Mouse (Mus musculus) stomach, embryonic 16.5 days (tissue): Measurements from ENCODE around the gene Gria2. TPM values are rescaled to one million over a fixed set of nuclear protein-coding genes. Genes with fewer than 3 reads are reported as not detected.

Experiments used
- ATAC-seq: fragments of 200-750 bp; cut with Nextera tagmentation; 2 replicates; pipeline ENCODE4 v1.8.0; 2017; ENCODE audit warnings: moderate number of reproducible peaks, moderate TSS enrichment; ENCODE audit not compliant: insufficient read depth, low FRiP score
- H3K27ac ChIP-seq: fragments of 300-500 bp; sonication (generic); 2 replicates; pipeline ENCODE4 v1.5.1; 2014; ENCODE audit warnings: low read length
- H3K27me3 ChIP-seq: fragments of 300-500 bp; sonication (generic); 2 replicates; pipeline ENCODE4 v1.6.1; 2014; ENCODE audit warnings: low read length, control low read depth, mixed read lengths; ENCODE audit not compliant: control insufficient read depth, insufficient read depth
- H3K36me3 ChIP-seq: fragments of 300-500 bp; sonication (generic); 2 replicates; pipeline ENCODE4 v1.6.1; 2014; ENCODE audit warnings: low read length; ENCODE audit not compliant: control insufficient read depth, insufficient read depth
- H3K4me1 ChIP-seq: fragments of 300-500 bp; sonication (generic); 2 replicates; pipeline ENCODE4 v1.6.1; 2014; ENCODE audit warnings: low read length, control low read depth, mixed read lengths; ENCODE audit not compliant: control insufficient read depth, insufficient read depth
- H3K4me2 ChIP-seq: fragments of 300-500 bp; sonication (generic); 2 replicates; pipeline ENCODE4 v1.6.1; 2014; ENCODE audit warnings: low read depth, low read length, mixed read lengths
- H3K4me3 ChIP-seq: fragments of 300-500 bp; sonication (generic); replicated peaks from 2 replicates; pipeline ENCODE4 v1.5.1; 2014; ENCODE audit warnings: mild to moderate bottlenecking, low read length
- H3K9ac ChIP-seq: fragments of 300-500 bp; sonication (generic); 2 replicates; pipeline ENCODE4 v1.6.1; 2014; ENCODE audit warnings: low read length
- H3K9me3 ChIP-seq: fragments of 300-500 bp; sonication (generic); replicated peaks from 2 replicates; pipeline ENCODE4 v1.6.1; 2016; ENCODE audit warnings: low read length, control low read depth; ENCODE audit not compliant: control insufficient read depth
- WGBS: fragments of 180-500 bp; shearing (Covaris S2); extraction: QIAGEN DNeasy Blood & Tissue Kit; methylation state at CpG from one replicate; pipeline ENCODE4 v1.1.7; 2014; 5-methylcytosine and 5-hydroxymethylcytosine counted together
- polyA plus RNA-seq: library from polyadenylated mRNA; unstranded; fragments of >200 nt; fragmentation: Nextera tagmentation; extraction: Ambion mirVana; gene quantifications from 2 replicates; pipeline ENCODE4 v1.2.1, GENCODE M21; 2015

The Gria2 gene
- polyA plus RNA-seq, 1 experiment from 2014 or later, result 3.1 TPM

DNA sequence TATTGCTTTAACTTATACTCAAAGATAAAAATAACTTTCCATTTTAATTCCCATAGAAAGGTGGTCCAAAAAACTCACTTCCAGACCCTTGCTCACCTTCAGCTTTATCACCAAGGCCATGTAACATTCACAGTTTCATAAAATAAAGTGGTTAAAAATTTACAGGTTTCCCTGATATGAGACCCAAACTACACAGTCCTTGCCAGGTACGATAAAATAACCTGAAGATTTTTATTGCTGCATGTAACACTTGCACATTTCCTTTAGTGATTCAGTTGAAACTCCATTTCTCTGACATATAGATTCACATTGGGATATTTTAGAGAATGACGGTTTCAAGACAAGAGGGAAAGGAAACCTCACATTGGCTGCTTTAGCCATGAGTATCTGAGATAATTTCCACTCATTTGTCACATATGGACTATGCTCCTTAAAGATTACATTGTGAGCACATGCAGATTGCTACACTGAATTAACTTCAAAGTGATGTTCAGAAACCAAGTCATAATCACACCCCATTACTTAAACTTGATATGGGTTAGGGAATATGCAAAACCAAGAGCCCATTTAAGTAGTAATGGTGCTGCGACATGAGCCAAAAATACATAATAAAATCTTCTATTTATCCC lies 15.4 kb downstream of the Gria2 start:
- Histone ChIP-seq H3K27me3 (no peaks in the 10 kb centered on the region), H3K4me2 (no peak overlapping the region), H3K36me3 (no peaks in the 10 kb centered on the region), H3K4me1 (no peaks in the 10 kb centered on the region), H3K9ac (no peak overlapping the region), H3K4me3 (no peak overlapping the region), H3K27ac (no peak overlapping the region), H3K9me3 (no peaks in the 10 kb centered on the region)
- ATAC-seq, result no peak
- 70% methylated on average over 3 of the region's 3 CpGs for WGBS

DNA sequence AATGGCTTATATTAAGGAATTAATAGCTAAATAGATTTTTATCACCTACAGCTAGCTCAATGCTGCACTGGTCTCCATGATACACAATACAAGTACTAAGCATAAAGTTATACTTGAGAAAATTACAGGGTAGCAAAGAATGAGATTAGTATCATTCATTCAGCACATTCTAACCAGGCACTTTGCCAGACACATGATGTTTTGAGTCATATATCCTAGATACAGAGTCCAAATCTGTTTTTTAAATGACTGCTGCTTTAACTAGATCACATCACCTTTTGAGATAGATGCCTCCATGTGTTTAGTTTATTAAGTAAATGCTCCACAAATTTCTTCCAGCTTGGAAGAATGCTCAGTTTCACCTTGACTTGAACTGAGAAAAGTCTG lies 21.5 kb downstream of the Gria2 start:
- no peak overlapping the region for H3K4me2 ChIP-seq
- H3K9ac ChIP-seq, result no peak overlapping the region
- ATAC-seq, result no peak
- no peak overlapping the region for H3K27ac ChIP-seq
- no peaks in the 10 kb centered on the region for H3K4me1 ChIP-seq
- H3K9me3 ChIP-seq, result no peaks in the 10 kb centered on the region
- H3K36me3 ChIP-seq, result no peaks in the 10 kb centered on the region
- H3K27me3 ChIP-seq, result no peaks in the 10 kb centered on the region
- H3K4me3 ChIP-seq, result no peak overlapping the region

DNA sequence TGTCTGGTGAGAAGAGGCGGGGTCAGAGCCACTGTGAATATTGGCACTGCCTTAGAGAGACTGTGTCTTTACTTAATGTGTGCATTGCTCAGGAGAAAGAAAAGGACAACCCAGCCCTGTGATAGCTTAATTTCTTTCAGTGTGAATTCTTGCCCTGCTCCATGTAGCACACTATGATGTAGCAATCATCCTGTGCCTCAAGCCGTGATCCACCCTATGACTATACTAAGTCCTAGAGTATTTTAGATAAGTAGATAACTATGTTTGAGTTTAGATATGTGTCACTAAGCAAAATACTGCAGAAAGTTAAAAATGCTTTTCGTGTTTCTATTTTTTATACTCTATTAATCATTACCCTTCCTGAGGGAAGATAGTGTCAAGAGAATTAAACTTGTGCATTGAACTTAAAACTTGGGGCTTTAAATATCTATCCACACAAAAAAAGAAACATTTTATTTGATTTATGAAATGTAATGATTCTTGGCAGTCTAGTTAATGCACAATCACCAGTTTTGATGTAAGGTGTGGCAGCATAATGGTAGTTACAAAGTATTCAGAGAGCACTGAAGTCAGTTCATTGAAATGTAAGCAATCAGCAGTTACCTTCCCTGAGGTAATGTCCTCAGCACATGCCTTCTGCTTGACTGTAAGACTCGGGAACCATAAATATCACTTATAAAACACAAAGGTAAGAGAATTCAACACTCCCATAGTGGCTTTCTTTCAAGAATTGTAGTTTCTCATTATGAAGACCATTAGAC lies 22.1 kb downstream of the Gria2 start:
- 61% methylated on average over 4 of the region's 4 CpGs for WGBS
- Histone ChIP-seq H3K9me3 (no peaks in the 10 kb centered on the region), H3K4me2 (no peak overlapping the region), H3K4me1 (no peaks in the 10 kb centered on the region), H3K36me3 (no peaks in the 10 kb centered on the region), H3K27ac (no peak overlapping the region), H3K27me3 (no peaks in the 10 kb centered on the region), H3K4me3 (no peak overlapping the region), H3K9ac (no peak overlapping the region)
- ATAC-seq, result no peak

DNA sequence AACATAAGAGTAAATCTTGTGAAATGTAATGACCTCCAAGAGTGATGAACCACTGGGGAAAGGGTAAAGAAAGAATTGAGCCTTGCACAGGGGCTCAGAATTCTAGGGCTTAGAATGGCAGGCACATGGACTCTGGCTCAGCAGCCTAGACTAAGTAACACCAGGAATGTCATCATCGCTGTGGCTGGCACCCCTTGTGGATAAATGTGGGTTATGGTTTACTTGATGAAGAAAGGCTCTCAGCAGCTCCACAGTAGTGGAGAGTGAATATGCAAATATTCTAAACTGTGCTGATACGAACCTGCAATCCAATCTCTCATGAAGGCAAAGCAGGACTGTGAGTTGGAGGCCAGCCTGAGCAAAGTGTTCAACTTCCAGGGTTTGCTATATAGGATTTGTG lies 26.0 kb downstream of the Gria2 start:
- Histone ChIP-seq H3K27ac (no peak overlapping the region), H3K27me3 (no peaks in the 10 kb centered on the region), H3K4me3 (no peak overlapping the region), H3K4me1 (no peaks in the 10 kb centered on the region), H3K9ac (no peak overlapping the region), H3K9me3 (no peaks in the 10 kb centered on the region), H3K4me2 (no peak overlapping the region), H3K36me3 (no peaks in the 10 kb centered on the region)
- WGBS, result 68% methylated on average over 2 of the region's 2 CpGs
- no peak for ATAC-seq

DNA sequence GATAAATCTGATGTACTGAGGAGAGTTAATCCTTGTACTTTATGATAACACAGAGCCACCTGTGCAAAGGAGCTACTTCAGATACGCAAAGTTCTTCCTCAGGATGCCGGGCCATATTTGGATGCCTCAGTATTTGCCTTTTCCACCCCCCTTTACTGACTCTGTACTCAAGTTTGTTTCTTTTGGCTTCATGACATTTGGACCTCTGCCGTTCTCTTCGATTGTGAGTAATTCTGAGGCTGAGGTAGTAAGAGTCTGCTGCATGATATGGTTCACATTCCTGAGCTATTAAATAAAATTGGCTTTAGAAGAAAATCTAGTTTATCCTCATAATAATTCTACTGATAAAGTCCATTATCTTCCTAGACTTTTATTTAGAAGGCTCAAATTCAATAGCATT lies 26.7 kb downstream of the Gria2 start:
- no peak for ATAC-seq
- Histone ChIP-seq H3K36me3 (no peaks in the 10 kb centered on the region), H3K27me3 (no peaks in the 10 kb centered on the region), H3K27ac (no peak overlapping the region), H3K4me2 (no peak overlapping the region), H3K4me3 (no peak overlapping the region), H3K4me1 (no peaks in the 10 kb centered on the region), H3K9ac (no peak overlapping the region), H3K9me3 (no peaks in the 10 kb centered on the region)
- 72% methylated on average over 4 of the region's 4 CpGs for WGBS

DNA sequence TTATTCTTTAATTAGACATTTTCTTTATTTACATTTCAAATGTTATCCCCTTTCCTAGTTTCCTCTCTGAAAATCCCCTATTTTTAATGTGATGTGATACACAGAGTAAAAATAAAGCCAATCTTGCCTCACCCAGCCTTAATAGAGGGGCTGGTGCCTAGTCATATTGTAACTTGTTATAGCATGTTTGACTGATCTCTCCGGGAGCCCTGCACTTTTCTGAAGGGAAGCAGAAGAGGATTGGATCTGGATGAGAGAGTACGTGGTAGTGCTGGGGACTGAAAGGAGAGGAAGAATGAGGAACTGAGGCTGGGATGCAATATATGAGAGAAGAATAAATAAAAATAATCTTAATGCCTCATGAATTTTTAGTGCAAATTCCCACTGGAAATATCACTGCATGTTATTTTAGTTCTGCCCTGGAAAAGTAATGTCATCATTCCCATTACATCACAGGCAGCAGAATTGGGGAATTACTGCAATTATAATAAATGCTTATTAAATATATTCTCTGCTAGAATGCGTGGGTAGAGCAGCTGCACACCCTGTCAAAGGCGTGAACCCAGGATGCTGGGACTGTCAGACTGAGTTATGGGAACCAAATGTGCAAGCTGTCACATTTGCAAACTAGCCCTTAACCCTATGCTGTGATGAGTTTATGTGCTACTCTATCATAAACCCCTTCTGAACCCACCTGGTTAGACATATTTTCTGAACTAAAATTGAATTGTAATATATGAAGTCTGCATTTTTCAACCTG lies 28.4 kb downstream of the Gria2 start:
- Histone ChIP-seq H3K9ac (no peak overlapping the region), H3K9me3 (no peaks in the 10 kb centered on the region), H3K27ac (no peak overlapping the region), H3K27me3 (no peaks in the 10 kb centered on the region), H3K4me2 (no peak overlapping the region), H3K4me1 (no peaks in the 10 kb centered on the region), H3K36me3 (no peaks in the 10 kb centered on the region), H3K4me3 (no peak overlapping the region)
- WGBS, result 57% methylated on average over 4 of the region's 4 CpGs
- no peak for ATAC-seq

DNA sequence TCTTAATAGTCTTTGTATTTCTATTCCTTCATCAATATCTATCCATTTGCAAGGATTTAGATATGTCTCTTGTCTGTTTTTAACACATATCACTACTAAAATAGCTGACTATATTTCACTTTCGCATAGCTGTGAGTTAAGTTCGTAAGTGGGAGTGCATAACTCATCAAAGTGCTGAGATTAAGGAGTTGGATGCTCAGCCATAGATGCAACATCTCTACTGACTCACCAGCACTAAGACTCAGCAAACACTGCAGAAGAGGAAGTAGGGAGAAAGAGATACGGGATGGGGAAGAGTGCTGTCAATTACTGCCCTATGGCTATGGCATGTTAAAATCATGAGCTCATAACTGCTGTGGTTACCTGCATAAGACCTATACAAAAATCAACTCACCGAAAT lies 29.4 kb downstream of the Gria2 start:
- H3K27me3 ChIP-seq, result no peaks in the 10 kb centered on the region
- no peak overlapping the region for H3K27ac ChIP-seq
- no peaks in the 10 kb centered on the region for H3K9me3 ChIP-seq
- no peak overlapping the region for H3K4me2 ChIP-seq
- WGBS, result 77% methylated on average over 4 of the region's 4 CpGs
- ATAC-seq, result no peak
- H3K36me3 ChIP-seq, result no peaks in the 10 kb centered on the region
- no peak overlapping the region for H3K9ac ChIP-seq
- no peaks in the 10 kb centered on the region for H3K4me1 ChIP-seq
- no peak overlapping the region for H3K4me3 ChIP-seq

DNA sequence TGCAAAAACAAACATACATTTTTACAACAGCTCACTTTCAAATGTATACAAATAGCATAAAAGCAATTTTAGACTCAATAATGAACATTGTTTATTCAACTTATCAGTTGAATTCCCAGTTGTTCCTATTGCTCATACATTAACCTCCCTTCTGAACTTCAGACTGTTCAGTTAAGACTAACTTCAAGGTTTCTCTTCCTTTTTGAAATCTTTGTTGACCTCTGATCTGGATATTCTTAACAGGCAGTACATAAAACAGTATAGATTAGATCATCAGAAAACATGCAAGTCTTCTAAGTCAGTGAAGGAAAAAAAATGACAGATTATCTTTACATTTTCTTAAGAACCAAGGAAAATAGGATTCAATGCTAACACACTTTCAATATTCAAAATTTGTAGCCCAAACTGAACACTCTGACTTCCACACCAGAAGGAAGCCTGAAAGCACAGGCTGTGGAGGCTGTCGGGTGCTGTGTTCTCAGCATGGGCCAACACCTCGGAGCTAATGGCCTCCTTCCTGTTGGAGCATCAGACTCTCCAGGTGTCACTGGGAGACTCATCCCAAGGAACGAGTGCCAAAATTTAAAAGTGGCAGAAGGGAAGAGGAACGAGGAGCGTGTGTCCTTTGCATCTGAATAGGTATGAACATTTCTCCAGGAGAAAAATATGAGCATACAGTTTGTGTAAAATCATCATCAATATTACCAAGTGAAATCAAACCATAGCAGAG lies 33.0 kb downstream of the Gria2 start:
- H3K9me3 ChIP-seq, result no peaks in the 10 kb centered on the region
- H3K9ac ChIP-seq, result no peak overlapping the region
- no peak overlapping the region for H3K27ac ChIP-seq
- no peak overlapping the region for H3K4me3 ChIP-seq
- H3K27me3 ChIP-seq, result no peaks in the 10 kb centered on the region
- H3K4me2 ChIP-seq, result no peak overlapping the region
- no peak for ATAC-seq
- no peaks in the 10 kb centered on the region for H3K36me3 ChIP-seq
- 61% methylated on average over 5 of the region's 5 CpGs for WGBS
- H3K4me1 ChIP-seq, result no peaks in the 10 kb centered on the region

DNA sequence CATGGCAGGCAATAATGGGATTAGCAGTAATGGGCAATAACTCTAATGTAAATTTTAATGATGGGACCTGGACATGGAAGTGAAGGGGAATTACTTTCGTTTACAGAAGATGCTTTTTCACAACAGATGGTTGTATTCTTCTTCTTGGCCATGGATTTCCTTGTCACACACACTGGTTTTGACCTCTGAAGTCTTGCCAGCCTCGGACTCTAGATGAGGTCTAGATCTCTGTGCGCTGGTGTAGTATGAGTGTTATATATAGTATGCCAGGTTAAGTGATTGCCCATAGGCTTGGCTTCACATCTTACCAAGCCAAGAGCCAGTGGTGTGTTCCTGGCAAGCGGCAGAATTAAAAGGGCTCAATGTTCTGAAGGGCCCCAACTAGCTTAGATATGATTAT lies 43.7 kb downstream of the Gria2 start:
- no peak for ATAC-seq
- H3K36me3 ChIP-seq, result no peaks in the 10 kb centered on the region
- H3K4me2 ChIP-seq, result no peak overlapping the region
- H3K4me3 ChIP-seq, result no peak overlapping the region
- WGBS, result 74% methylated on average over 4 of the region's 4 CpGs
- H3K4me1 ChIP-seq, result no peaks in the 10 kb centered on the region
- no peaks in the 10 kb centered on the region for H3K9me3 ChIP-seq
- no peak overlapping the region for H3K27ac ChIP-seq
- H3K27me3 ChIP-seq, result no peaks in the 10 kb centered on the region
- no peak overlapping the region for H3K9ac ChIP-seq
